ENCODE assay signal across 7 mouse cellular contexts in genomic region chr7:38182596-38182961, GRCm38 (mm10). TPM values are rescaled to one million over a fixed set of nuclear protein-coding genes. Genes with fewer than 3 reads are reported as not detected.
DNase-seq lines count a peak whose midpoint lies in the region; ATAC-seq lines count a peak whose summit lies in the region.

No protein-coding gene starts in this region.

- H3K9me3 ChIP-seq in intestine, embryonic 15.5 days, result no peaks in the 10 kb centered on the region
- no peaks in the 10 kb centered on the region for H3K9me3 ChIP-seq in midbrain, embryonic 11.5 days (ENCODE audit: control insufficient read depth, low read length)

- intact Hi-C loops in left cerebral cortex, postnatal 4 days (cut with DNase I), result no loop called here

- H3K27ac ChIP-seq in intestine, embryonic 15.5 days, result peak overlapping the region; percentile 86
- no peak overlapping the region for H3K27ac ChIP-seq in midbrain, embryonic 11.5 days (ENCODE audit: low read depth, low read length)

- H3K9ac ChIP-seq in intestine, embryonic 15.5 days, result peak overlapping the region; percentile 77; the same call in 1 of the 2 replicates
- H3K9ac ChIP-seq in midbrain, embryonic 11.5 days (ENCODE audit: low read length), result no peak overlapping the region

- ATAC-seq in intestine, embryonic 15.5 days, result peak; percentile 77
- peak; percentile 36; the same call in 1 of the 2 replicates for ATAC-seq in midbrain, embryonic 11.5 days (ENCODE audit: low FRiP score)

- no peaks in the 10 kb centered on the region for H3K27me3 ChIP-seq in intestine, embryonic 15.5 days (replicated peaks)
- no peaks in the 10 kb centered on the region for H3K27me3 ChIP-seq in midbrain, embryonic 11.5 days (ENCODE audit: control insufficient read depth, insufficient read depth, low read length)

- WGBS in intestine, embryonic 15.5 days, result 2% methylated on average over 11 of the region's 11 CpGs
- 0% methylated on average over 11 of the region's 11 CpGs for WGBS in midbrain, embryonic 11.5 days

- peak overlapping the region; percentile 93 for H3K4me2 ChIP-seq in intestine, embryonic 15.5 days (replicated peaks)
- H3K4me2 ChIP-seq in midbrain, embryonic 11.5 days, result peak overlapping the region; percentile 93

- peak; percentile 88 to 90 for DNase-seq in adrenal gland, adult 18-20 months (ENCODE audit: low spot score in 2 of 2)
- DNase-seq in embryo, embryonic 10.5 days (ENCODE audit: low spot score), result peak; percentile 88
- DNase-seq in gastrocnemius, postnatal 25 days, result peak; percentile 76
- peak; percentile 84 for DNase-seq in left cerebral cortex, postnatal 4 days
- DNase-seq in midbrain, embryonic 11.5 days (ENCODE audit: low spot score, missing footprints), result peak; percentile 99
- DNase-seq in skeletal muscle tissue, adult 2 months (ENCODE audit: low read depth, low spot score), result peak; percentile 81

- H3K4me3 ChIP-seq in intestine, embryonic 15.5 days (replicated peaks), result peak overlapping the region; percentile 71
- 0 out of 2 replicates have a peak overlapping the region, but pooled peaks have one; percentile 45 for H3K4me3 ChIP-seq in midbrain, embryonic 11.5 days (ENCODE audit: low read depth, low read length)

- no peaks in the 10 kb centered on the region for H3K36me3 ChIP-seq in intestine, embryonic 15.5 days
- no peaks in the 10 kb centered on the region for H3K36me3 ChIP-seq in midbrain, embryonic 11.5 days (ENCODE audit: control insufficient read depth, insufficient read depth, low read length)

- peaks cover 15% of the 10 kb centered on the region for H3K4me1 ChIP-seq in intestine, embryonic 15.5 days (replicated peaks)
- peaks cover 7% of the 10 kb centered on the region for H3K4me1 ChIP-seq in midbrain, embryonic 11.5 days (ENCODE audit: control insufficient read depth, insufficient read depth, low read length)

RNA-seq across cellular contexts. Expression of gene 1600014C10Rik, which starts 0.4 kb away (rescaled TPM):
- 10 to 100 TPM; 45.4 to 47.7 TPM for total RNA-seq in adrenal gland, adult 18-20 months (2021)
- 10 to 100 TPM; 21.2 to 23.0 TPM for total RNA-seq in gastrocnemius, postnatal 25 days (2021)
- polyA plus RNA-seq in intestine, embryonic 15.5 days (2015; fragmentation: Nextera tagmentation; extraction: Ambion mirVana), result 13.5 and 13.9 TPM in 2 replicates
- total RNA-seq in left cerebral cortex, postnatal 4 days (2021), result 10 to 100 TPM; 15.5 to 16.5 TPM
- 17.0 and 17.2 TPM in 2 replicates for polyA plus RNA-seq in midbrain, embryonic 11.5 days (2014; fragmentation: Nextera tagmentation; extraction: Ambion mirVana)

RNA-seq across cellular contexts. Expression of gene Plekhf1, which starts 45.2 kb away (rescaled TPM):
- 1 to 10 TPM; 4.0 to 4.2 TPM for total RNA-seq in adrenal gland, adult 18-20 months (2021)
- 1 to 10 TPM; 5.0 to 7.5 TPM for total RNA-seq in gastrocnemius, postnatal 25 days (2021)
- polyA plus RNA-seq in intestine, embryonic 15.5 days (2015; fragmentation: Nextera tagmentation; extraction: Ambion mirVana), result 3.3 TPM in 2 replicates
- total RNA-seq in left cerebral cortex, postnatal 4 days (2021), result under 1 TPM; 0.38 to 0.44 TPM
- 1.4 and 1.5 TPM in 2 replicates for polyA plus RNA-seq in midbrain, embryonic 11.5 days (2014; fragmentation: Nextera tagmentation; extraction: Ambion mirVana)
